Mouse (Mus musculus): Measurements from ENCODE around the gene Cped1. TPM values are rescaled to one million over a fixed set of nuclear protein-coding genes. Genes with fewer than 3 reads are reported as not detected.
"Not testable (repeated sequence)": the region's sequence is repeated elsewhere in the genome, so short reads cannot be mapped to it uniquely, and the experiment has no call there.

Cped1 gene
- total RNA-seq, 2 experiments from 2014 or later: 18.0 to 22.8 TPM

- no peak for DNase-seq (ENCODE audit: low spot score)
- intact Hi-C loops (cut with DNase I): loop anchor here (5.0 to 10.0 kb wide), 3 partner anchors 190 to 862 kb away; no protein-coding TSS in a partner anchor
These were observed 137.0 kb downstream of the Cped1 start for GRCm38 (mm10) chr6:22122693-22123092.

- intact Hi-C loops (cut with DNase I): loop anchor here (5.0 to 10.0 kb wide), 3 partner anchors 189 to 861 kb away; no protein-coding TSS in a partner anchor
- no peak for DNase-seq (ENCODE audit: low spot score)
These were observed 137.6 kb downstream of the Cped1 start for GRCm38 (mm10) chr6:22123332-22123731.

GRCm38 (mm10) chr6:22124575-22125330 lies 139.0 kb downstream of the Cped1 start:
- intact Hi-C loops (cut with DNase I): loop anchor here (5.0 to 10.0 kb wide), 3 partner anchors 188 to 860 kb away; no protein-coding TSS in a partner anchor
- DNase-seq (ENCODE audit: low spot score): not testable (repeated sequence)

- intact Hi-C loops (cut with DNase I): no loop called here
- no peak for DNase-seq (ENCODE audit: low spot score)
These were observed 149.4 kb downstream of the Cped1 start for GRCm38 (mm10) chr6:22135038-22135631.

- DNase-seq (ENCODE audit: low spot score): no peak
- intact Hi-C loops (cut with DNase I): no loop called here
These were observed 151.1 kb downstream of the Cped1 start for GRCm38 (mm10) chr6:22136805-22137204.

- intact Hi-C loops (cut with DNase I): no loop called here
- DNase-seq (ENCODE audit: low spot score): no peak
These were observed 155.1 kb downstream of the Cped1 start for GRCm38 (mm10) chr6:22140786-22141185.

- DNase-seq (ENCODE audit: low spot score): no peak
- intact Hi-C loops (cut with DNase I): no loop called here
These were observed 161.5 kb downstream of the Cped1 start for GRCm38 (mm10) chr6:22147236-22147635.

GRCm38 (mm10) chr6:22148511-22148910 lies 162.8 kb downstream of the Cped1 start:
- DNase-seq (ENCODE audit: low spot score): no peak
- intact Hi-C loops (cut with DNase I): no loop called here

- no peak for DNase-seq (ENCODE audit: low spot score)
- intact Hi-C loops (cut with DNase I): no loop called here
These were observed 171.7 kb downstream of the Cped1 start for GRCm38 (mm10) chr6:22157461-22157860.

- no peak for DNase-seq (ENCODE audit: low spot score)
These were observed 176.2 kb downstream of the Cped1 start for GRCm38 (mm10) chr6:22161944-22162343.

GRCm38 (mm10) chr6:22168388-22168787 lies 182.7 kb downstream of the Cped1 start:
- DNase-seq (ENCODE audit: low spot score): no peak
- intact Hi-C loops (cut with DNase I): no loop called here

More at GRCm38 (mm10) chr6:22161944-22162343, 176.2 kb downstream of the Cped1 start:
- intact Hi-C loops (cut with DNase I): loop anchor here (5.0 kb wide), 1 partner anchor 70 kb away; no protein-coding TSS in a partner anchor

- intact Hi-C loops (cut with DNase I): no loop called here
- no peak for DNase-seq (ENCODE audit: low spot score)
These were observed 193.1 kb downstream of the Cped1 start for GRCm38 (mm10) chr6:22178721-22179295.

- no peak for DNase-seq (ENCODE audit: low spot score)
- intact Hi-C loops (cut with DNase I): no loop called here
These were observed 194.6 kb downstream of the Cped1 start for GRCm38 (mm10) chr6:22180316-22180715.

- intact Hi-C loops (cut with DNase I): no loop called here
These were observed 201.3 kb downstream of the Cped1 start for GRCm38 (mm10) chr6:22186967-22187366.

GRCm38 (mm10) chr6:22189346-22190335 lies 203.9 kb downstream of the Cped1 start:
- no peak for DNase-seq (ENCODE audit: low spot score)
- intact Hi-C loops (cut with DNase I): no loop called here

More at GRCm38 (mm10) chr6:22186967-22187366, 201.3 kb downstream of the Cped1 start:
- no peak for DNase-seq (ENCODE audit: low spot score)

- DNase-seq (ENCODE audit: low spot score): no peak
- intact Hi-C loops (cut with DNase I): no loop called here
These were observed 212.9 kb downstream of the Cped1 start for GRCm38 (mm10) chr6:22198603-22199002.

GRCm38 (mm10) chr6:22199473-22199872 lies 213.8 kb downstream of the Cped1 start:
- DNase-seq (ENCODE audit: low spot score): no peak
- intact Hi-C loops (cut with DNase I): no loop called here

- intact Hi-C loops (cut with DNase I): no loop called here
- no peak for DNase-seq (ENCODE audit: low spot score)
These were observed 214.4 kb downstream of the Cped1 start for GRCm38 (mm10) chr6:22200133-22200532.

GRCm38 (mm10) chr6:22201879-22202278 lies 216.2 kb downstream of the Cped1 start:
- intact Hi-C loops (cut with DNase I): no loop called here

More at GRCm38 (mm10) chr6:22201879-22202278, 216.2 kb downstream of the Cped1 start:
- DNase-seq (ENCODE audit: low spot score): no peak
